Mouse (Mus musculus): ENCODE results near the gene Adamts17.

The Adamts17 gene

GRCm38 (mm10) chr7:66970235-66970634 lies 130.7 kb downstream of the Adamts17 start:
- no peak for DNase-seq (ENCODE audit: low spot score in 2 of 2)

GRCm38 (mm10) chr7:66970974-66971373 lies 131.4 kb downstream of the Adamts17 start:
- no peak for DNase-seq (ENCODE audit: low spot score in 2 of 2)

- DNase-seq (ENCODE audit: low spot score in 2 of 2) = no peak
Observed at GRCm38 (mm10) chr7:66974859-66975258, 135.3 kb downstream of the Adamts17 start.

- no peak for DNase-seq (ENCODE audit: low spot score in 2 of 2)
Observed at GRCm38 (mm10) chr7:66976371-66976770, 136.8 kb downstream of the Adamts17 start.

GRCm38 (mm10) chr7:66981591-66981990 lies 142.1 kb downstream of the Adamts17 start:
- DNase-seq (ENCODE audit: low spot score in 2 of 2) = no peak

GRCm38 (mm10) chr7:66982084-66982483 lies 142.5 kb downstream of the Adamts17 start:
- no peak for DNase-seq (ENCODE audit: low spot score in 2 of 2)

GRCm38 (mm10) chr7:66987671-66988070 lies 148.1 kb downstream of the Adamts17 start:
- no peak for DNase-seq (ENCODE audit: low spot score in 2 of 2)

GRCm38 (mm10) chr7:66988441-66988840 lies 148.9 kb downstream of the Adamts17 start:
- no peak for DNase-seq (ENCODE audit: low spot score in 2 of 2)

- no peak for DNase-seq (ENCODE audit: low spot score in 2 of 2)
Observed at GRCm38 (mm10) chr7:66989357-66990045, 150.0 kb downstream of the Adamts17 start.

- no peak for DNase-seq (ENCODE audit: low spot score in 2 of 2)
Observed at GRCm38 (mm10) chr7:66998821-66999220, 159.3 kb downstream of the Adamts17 start.

GRCm38 (mm10) chr7:67003648-67004047 lies 164.1 kb downstream of the Adamts17 start:
- no peak for DNase-seq (ENCODE audit: low spot score in 2 of 2)

GRCm38 (mm10) chr7:67004220-67004619 lies 164.7 kb downstream of the Adamts17 start:
- DNase-seq (ENCODE audit: low spot score in 2 of 2) = no peak

GRCm38 (mm10) chr7:67009841-67010240 lies 170.3 kb downstream of the Adamts17 start:
- no peak for DNase-seq (ENCODE audit: low spot score in 2 of 2)

- DNase-seq (ENCODE audit: low spot score in 2 of 2) = no peak
Observed at GRCm38 (mm10) chr7:67012011-67012751, 172.6 kb downstream of the Adamts17 start.

GRCm38 (mm10) chr7:67013211-67013895 lies 173.8 kb downstream of the Adamts17 start:
- DNase-seq (ENCODE audit: low spot score in 2 of 2) = no peak

- DNase-seq (ENCODE audit: low spot score in 2 of 2) = no peak
Observed at GRCm38 (mm10) chr7:67019937-67020336, 180.4 kb downstream of the Adamts17 start.

GRCm38 (mm10) chr7:67026114-67027070 lies 186.9 kb downstream of the Adamts17 start:
- DNase-seq (ENCODE audit: low spot score in 2 of 2) = no peak

- no peak for DNase-seq (ENCODE audit: low spot score in 2 of 2)
Observed at GRCm38 (mm10) chr7:67027216-67027615, 187.7 kb downstream of the Adamts17 start.

- DNase-seq (ENCODE audit: low spot score in 2 of 2) = no peak
Observed at GRCm38 (mm10) chr7:67027696-67028095, 188.2 kb downstream of the Adamts17 start.

- no peak for DNase-seq (ENCODE audit: low spot score in 2 of 2)
Observed at GRCm38 (mm10) chr7:67028902-67029301, 189.4 kb downstream of the Adamts17 start.

GRCm38 (mm10) chr7:67029481-67029880 lies 189.9 kb downstream of the Adamts17 start:
- DNase-seq (ENCODE audit: low spot score in 2 of 2) = no peak

Measured in frontal cortex, postnatal 25 days (tissue).